Mouse (Mus musculus) activated CD4-positive, CD25-positive, alpha-beta regulatory T cell, adult 4 months (primary cell): ENCODE measurements around the gene Chka. TPM values are rescaled to one million over a fixed set of nuclear protein-coding genes. Genes with fewer than 3 reads are reported as not detected.

Experiments
- ATAC-seq: one replicate; pipeline ENCODE4 v1.8.0; 2017
- polyA plus RNA-seq, 2 experiments: library from polyadenylated mRNA; unstranded; fragments of 100-300 nt; shearing (Covaris generic); gene quantifications; one replicate each; pipeline ENCODE4 v1.2.1; 2017

Gene Chka
- polyA plus RNA-seq, 2 experiments from 2014 or later: 3.0 to 3.2 TPM

- no peak for ATAC-seq
These were observed 68.4 kb downstream of the Chka start for GRCm38 (mm10) chr19:3919928-3920327.

- no peak for ATAC-seq
These were observed 71.2 kb downstream of the Chka start for GRCm38 (mm10) chr19:3922661-3923371.

- no peak for ATAC-seq
These were observed 72.0 kb downstream of the Chka start for GRCm38 (mm10) chr19:3923586-3923985.

- no peak for ATAC-seq
These were observed 72.6 kb downstream of the Chka start for GRCm38 (mm10) chr19:3924190-3924589.

DNA sequence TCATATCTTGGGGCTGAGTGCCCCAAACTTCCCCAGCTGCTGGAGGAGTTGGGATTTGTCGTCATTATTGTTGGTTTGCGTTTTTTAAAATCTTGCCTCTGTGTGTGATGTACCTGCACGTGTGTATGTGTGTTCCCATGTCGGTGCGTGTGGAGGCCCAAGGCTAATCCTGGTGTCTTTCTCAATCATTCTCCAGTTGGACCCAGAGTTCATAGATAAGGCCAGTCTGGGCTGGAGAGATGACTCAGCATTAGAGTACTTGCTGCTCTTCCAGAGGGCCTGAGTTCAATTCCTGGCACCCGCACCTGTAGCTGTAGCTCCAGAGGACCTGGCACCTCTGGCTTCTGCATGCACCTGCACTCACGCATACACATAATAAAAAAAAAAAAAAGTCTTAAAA lies 73.3 kb downstream of the Chka start:
- no peak for ATAC-seq

DNA sequence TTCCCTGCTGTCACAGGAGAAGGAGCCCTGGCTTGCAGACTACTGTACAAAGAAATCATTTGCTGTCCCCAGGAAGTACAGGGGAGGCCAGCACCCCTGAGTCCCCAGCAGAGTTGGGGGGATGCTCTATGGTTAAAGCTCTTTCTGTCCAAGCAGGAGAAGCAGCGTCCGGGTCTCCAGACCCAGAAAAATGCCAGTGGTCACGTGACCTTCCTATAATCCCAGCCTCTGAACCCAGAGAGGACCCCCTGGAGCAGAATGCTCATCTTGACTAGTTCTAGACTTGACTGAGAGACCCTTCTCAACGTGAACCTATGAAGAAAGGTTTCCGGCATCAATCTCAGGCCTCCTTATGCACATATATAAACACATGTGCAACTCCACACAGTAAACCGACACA lies 74.3 kb downstream of the Chka start:
- no peak for ATAC-seq

GRCm38 (mm10) chr19:3926279-3926678 lies 74.7 kb downstream of the Chka start:
- no peak for ATAC-seq

GRCm38 (mm10) chr19:3926685-3927084 lies 75.1 kb downstream of the Chka start:
- no peak for ATAC-seq

- ATAC-seq: no peak
These were observed 76.4 kb downstream of the Chka start for GRCm38 (mm10) chr19:3927989-3928388.

DNA sequence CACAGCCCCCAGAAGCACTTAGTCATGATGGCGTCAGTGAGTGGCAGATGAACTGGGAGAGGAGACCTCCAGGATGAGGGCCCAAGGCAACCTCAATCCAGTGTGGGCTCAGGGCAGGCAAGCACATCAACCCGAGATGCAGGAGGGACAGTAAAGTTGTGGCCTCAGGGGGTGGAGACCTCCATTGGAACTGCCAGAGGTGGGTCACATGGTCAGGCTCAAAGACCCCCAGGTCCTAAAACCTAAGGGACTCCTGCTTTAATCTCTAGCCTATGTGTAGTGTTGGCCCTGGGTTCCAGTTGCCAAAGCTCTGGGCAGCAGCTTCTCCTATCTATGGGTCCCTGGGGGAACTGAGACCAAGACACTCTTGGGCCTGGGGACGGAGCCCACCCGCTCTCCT lies 77.2 kb downstream of the Chka start:
- ATAC-seq: no peak

- ATAC-seq: no peak
These were observed 77.8 kb downstream of the Chka start, which contains the start of gene Aldh3b1 for GRCm38 (mm10) chr19:3929211-3929941. Gene Aldh3b1 (minus strand): TSS chr19:3929808.

DNA sequence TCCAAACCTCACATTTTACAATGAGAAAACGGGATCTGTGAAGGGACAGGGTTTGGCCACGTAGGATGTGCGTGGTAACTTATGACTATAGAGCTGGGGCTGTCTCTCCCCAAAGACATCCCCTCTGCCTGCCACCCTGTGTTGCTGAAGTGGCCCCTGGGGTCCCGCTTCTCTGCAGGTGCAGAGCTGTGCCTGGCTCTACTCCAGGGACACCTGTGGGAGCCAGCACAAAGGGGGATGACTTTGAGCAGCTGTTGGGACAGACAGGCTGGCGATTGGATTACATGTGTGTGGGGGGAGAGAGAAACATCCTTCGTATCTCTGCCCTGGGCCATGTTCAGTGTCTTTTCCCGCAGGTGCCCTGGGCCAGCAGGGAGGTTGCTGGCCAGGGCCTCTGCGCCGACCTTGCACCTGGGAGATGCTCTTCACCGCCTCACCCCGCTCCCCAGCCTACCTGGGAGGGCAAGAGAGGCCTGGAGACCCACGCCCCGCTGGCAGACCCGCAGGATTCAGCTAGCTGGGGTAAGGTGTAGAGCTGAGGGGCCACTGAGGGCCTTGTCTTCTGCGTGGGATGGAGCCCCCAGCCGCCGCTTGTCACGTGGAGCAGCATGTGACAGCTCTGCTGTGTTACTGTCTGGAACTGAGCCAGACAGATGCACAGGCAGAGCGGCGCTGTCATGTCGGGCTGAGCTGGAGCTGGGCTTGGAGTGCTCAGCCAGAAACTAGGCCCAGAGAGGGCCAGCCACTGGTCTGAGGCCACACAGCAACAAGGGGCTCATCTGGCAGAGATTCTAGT lies 78.9 kb downstream of the Chka start:
- no peak for ATAC-seq

DNA sequence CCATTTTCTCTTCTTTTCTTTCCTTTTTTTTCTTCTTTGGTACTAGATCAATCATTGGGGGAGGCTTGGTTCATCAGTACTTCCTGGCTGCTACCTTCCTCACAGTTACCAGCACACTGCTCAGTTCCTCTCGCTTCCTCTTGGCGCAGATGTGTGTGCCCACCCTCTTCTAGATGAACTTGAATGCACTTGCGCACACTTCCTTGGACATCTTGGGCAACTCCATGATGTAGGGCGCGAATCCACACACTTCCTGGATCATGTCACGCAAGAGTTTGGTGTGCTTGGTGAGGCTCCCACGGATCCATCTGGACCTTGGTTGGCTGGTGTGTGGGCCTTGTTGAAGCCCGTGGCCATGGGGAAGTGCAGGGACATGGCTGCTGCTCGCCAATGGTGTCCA lies 80.1 kb downstream of the Chka start:
- no peak for ATAC-seq

DNA sequence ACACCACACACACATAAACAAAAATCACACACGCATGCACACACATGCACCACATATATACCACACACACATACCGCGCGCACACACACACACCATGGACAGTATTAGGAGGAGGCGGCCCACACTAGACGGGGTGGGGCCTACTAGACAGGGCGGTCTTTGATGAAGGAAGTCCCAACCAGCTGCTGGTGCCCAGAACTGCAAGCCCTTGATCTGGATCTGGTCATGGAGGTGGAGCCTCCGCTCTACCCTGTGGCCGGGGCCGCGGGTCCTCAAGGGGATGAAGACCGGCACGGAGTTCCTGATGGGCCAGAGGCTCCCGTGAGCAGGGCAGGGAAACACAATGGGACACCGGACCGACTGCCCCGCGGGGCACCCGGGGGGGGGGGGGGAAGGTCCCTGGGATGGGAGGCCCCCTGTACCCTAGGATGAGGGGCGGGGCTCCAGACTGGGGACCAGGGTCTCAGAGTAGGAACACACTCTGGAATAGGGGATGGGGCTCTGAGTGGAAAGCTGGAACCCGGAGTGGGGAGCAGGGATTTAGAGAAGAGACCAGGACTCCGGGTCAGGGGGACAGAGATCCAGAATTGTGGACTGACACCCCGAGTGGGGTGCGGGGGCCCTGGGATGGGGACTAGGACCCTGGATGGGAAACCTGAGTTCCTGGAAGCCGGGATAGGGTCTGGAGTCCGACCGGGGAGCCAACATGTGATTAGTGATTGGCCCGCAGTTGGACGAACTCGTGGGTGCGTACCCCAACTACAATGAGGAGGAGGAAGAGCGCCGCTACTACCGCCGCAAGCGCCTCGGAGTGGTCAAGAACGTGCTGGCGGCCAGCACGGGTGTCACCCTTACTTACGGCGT lies 83.7 kb downstream of the Chka start, which contains the start of gene Unc93b1:
TSS of gene Unc93b1 (plus strand) at position 155 of the 864 bp plus-strand sequence.
- peak; percentile 88 for ATAC-seq

DNA sequence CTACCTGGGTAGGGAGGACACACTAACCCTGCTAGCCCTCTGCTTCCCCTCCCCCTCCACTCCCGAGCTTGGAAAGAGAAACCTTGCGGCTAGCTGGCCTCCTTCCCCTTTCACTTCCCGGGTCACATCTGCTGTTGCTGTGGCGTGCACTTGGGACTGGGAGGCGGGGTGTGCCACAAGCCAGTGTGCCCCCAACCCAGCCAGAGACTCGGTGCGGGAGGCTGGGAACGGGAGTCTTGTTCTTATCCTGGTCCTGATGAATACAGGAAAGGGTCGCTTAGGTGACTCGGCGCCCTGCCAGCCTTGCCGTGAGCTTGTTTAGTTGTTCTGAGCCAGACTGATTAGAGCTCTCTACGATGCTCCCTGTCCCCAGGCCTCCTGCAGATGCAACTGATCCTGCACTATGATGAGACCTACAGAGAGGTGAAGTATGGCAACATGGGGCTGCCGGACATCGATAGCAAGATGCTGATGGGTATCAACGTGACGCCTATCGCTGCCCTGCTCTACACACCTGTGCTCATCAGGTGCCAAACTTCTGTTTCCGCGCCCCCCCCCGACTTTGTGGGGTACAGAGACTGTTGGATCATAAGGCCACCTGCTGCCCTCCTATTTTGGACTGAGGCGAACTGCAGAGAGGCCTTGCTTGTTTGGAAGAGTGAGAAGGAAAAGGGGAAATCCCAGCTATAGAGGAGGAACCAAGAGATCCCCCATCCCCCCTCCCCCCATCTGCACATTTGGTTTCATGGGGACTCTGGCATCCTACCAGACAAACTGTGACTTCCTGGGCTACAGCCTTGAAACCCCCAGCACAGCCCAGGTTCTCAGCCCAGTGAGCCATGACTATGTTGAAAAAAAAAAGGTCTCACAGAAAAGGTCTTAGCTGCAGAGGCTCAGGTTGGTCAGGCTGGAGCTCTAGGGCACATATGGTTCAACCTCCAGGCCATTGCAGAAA lies 84.6 kb downstream of the Chka start:
- peak; percentile 45 for ATAC-seq

- no peak for ATAC-seq
These were observed 90.7 kb downstream of the Chka start for GRCm38 (mm10) chr19:3942315-3942714.

GRCm38 (mm10) chr19:3942986-3943735 lies 91.6 kb downstream of the Chka start:
- ATAC-seq: peak; percentile 80
